Mouse (Mus musculus) midbrain, postnatal 0 days (tissue): ENCODE data around the gene 1700122O11Rik. TPM values are rescaled to one million over a fixed set of nuclear protein-coding genes. Genes with fewer than 3 reads are reported as not detected.
A peak's percentile ranks its signal among the peaks of the same experiment; 100 is the strongest.

Experiments
- ATAC-seq: fragments of 200-750 bp; cut with Nextera tagmentation; 2 replicates; pipeline ENCODE4 v1.8.0; 2017; ENCODE audit warnings: moderate number of reproducible peaks, mild to moderate bottlenecking, moderate TSS enrichment, moderate library complexity; ENCODE audit not compliant: low FRiP score
- DNase-seq: peaks from one replicate; pipeline ENCODE4 v3.0.0-alpha.2; 2015; ENCODE audit warnings: low spot score
- H3K27ac ChIP-seq: fragments of 300-500 bp; sonication (generic); 2 replicates; pipeline ENCODE4 v1.5.1; 2014; ENCODE audit warnings: low read depth, mild to moderate bottlenecking, low read length, mixed read lengths
- H3K27me3 ChIP-seq: fragments of 300-500 bp; sonication (generic); 2 replicates; pipeline ENCODE4 v1.6.1; 2014; ENCODE audit warnings: low read length, control low read depth, mixed read lengths; ENCODE audit not compliant: insufficient read depth
- H3K36me3 ChIP-seq: fragments of 300-500 bp; sonication (generic); 2 replicates; pipeline ENCODE4 v1.6.1; 2014; ENCODE audit warnings: low read length, control low read depth, mixed read lengths; ENCODE audit not compliant: insufficient read depth
- H3K4me1 ChIP-seq: fragments of 300-500 bp; sonication (generic); 2 replicates; pipeline ENCODE4 v1.6.1; 2014; ENCODE audit warnings: mild to moderate bottlenecking, control low read depth, antibody characterized with exemption, low read length, mixed read lengths; ENCODE audit not compliant: insufficient read depth
- H3K4me2 ChIP-seq: fragments of 300-500 bp; sonication (generic); 2 replicates; pipeline ENCODE4 v1.6.1; 2014; ENCODE audit warnings: low read depth, mild to moderate bottlenecking, low read length, mixed read lengths; ENCODE audit not compliant: poor library complexity, severe bottlenecking
- H3K4me3 ChIP-seq: fragments of 300-500 bp; sonication (generic); 2 replicates; pipeline ENCODE4 v1.5.1; 2014; ENCODE audit warnings: low read depth, mild to moderate bottlenecking, low read length, moderate library complexity
- H3K9ac ChIP-seq: fragments of 300-500 bp; sonication (generic); replicated peaks from 2 replicates; pipeline ENCODE4 v1.6.1; 2014; ENCODE audit warnings: mild to moderate bottlenecking, low read length, moderate library complexity, mixed read lengths; ENCODE audit not compliant: poor library complexity, severe bottlenecking
- H3K9me3 ChIP-seq: fragments of 300-500 bp; sonication (generic); 2 replicates; pipeline ENCODE4 v1.6.1; 2016; ENCODE audit warnings: low read length, control low read depth
- CTCF ChIP-seq: IDR thresholded peaks from 2 replicates; pipeline ENCODE4 v1.5.1; 2016; ENCODE audit warnings: antibody characterized with exemption, mild to moderate bottlenecking
- WGBS: fragments of 180-500 bp; shearing (Covaris S2); extraction: QIAGEN DNeasy Blood & Tissue Kit; methylation state at CpG from one replicate; pipeline ENCODE4 v1.1.7; 2014; 5-methylcytosine and 5-hydroxymethylcytosine counted together
- polyA plus RNA-seq: library from polyadenylated mRNA; unstranded; fragments of >200 nt; fragmentation: Nextera tagmentation; extraction: Ambion mirVana; gene quantifications from 2 replicates; pipeline ENCODE4 v1.2.1, GENCODE M21; 2015
- total RNA-seq: library from RNA; depleted of rRNA; stranded (reverse); fragments of >200 nt; gene quantifications from 2 replicates; pipeline ENCODE4 v1.2.3, GENCODE M21; 2014

The 1700122O11Rik gene
- total and polyA plus RNA-seq, 2 experiments from 2014 or later: not detected

GRCm38 (mm10) chr17:48031521-48032430 lies 6.3 kb downstream of the 1700122O11Rik start:
- H3K27me3 ChIP-seq: peaks cover 6% of the 10 kb centered on the region; the same call in 1 of the 2 replicates
- WGBS: 6% methylated on average over 42 of the region's 42 CpGs
- no peaks in the 10 kb centered on the region for H3K36me3 ChIP-seq
- H3K9ac ChIP-seq: peak overlapping the region; percentile 50
- peak; percentile 51 for DNase-seq
- H3K27ac ChIP-seq: no peak overlapping the region
- H3K4me3 ChIP-seq: peak overlapping the region; percentile 35
- no peaks in the 10 kb centered on the region for H3K9me3 ChIP-seq
- peak; percentile 44; the same call in 1 of the 2 replicates for ATAC-seq
- peak overlapping the region; percentile 67 for H3K4me2 ChIP-seq
- H3K4me1 ChIP-seq: 0 out of 2 replicates have a peak, but pooled peaks cover 2% of the 10 kb centered on the region
- peak; percentile 60 for TF ChIP-seq CTCF

- Histone ChIP-seq H3K9me3 (no peaks in the 10 kb centered on the region), H3K36me3 (no peaks in the 10 kb centered on the region), H3K27me3 (peaks cover 6% of the 10 kb centered on the region; the same call in 1 of the 2 replicates), H3K4me2 (no peak overlapping the region; the same call in 1 of the 2 replicates), H3K4me1 (0 out of 2 replicates have a peak, but pooled peaks cover 2% of the 10 kb centered on the region), H3K9ac (no peak overlapping the region), H3K4me3 (no peak overlapping the region), H3K27ac (no peak overlapping the region)
- ATAC-seq (no peak), DNase-seq (peak; percentile 44)
- WGBS: 4% methylated on average over 12 of the region's 12 CpGs
- no peak for TF ChIP-seq CTCF
Observed at GRCm38 (mm10) chr17:48029241-48029640, 8.9 kb downstream of the 1700122O11Rik start.

- H3K4me1 ChIP-seq: 0 out of 2 replicates have a peak, but pooled peaks cover 2% of the 10 kb centered on the region
- H3K27me3 ChIP-seq: no peaks in the 10 kb centered on the region; the same call in 1 of the 2 replicates
- ATAC-seq: no peak
- H3K9ac ChIP-seq: no peak overlapping the region
- DNase-seq: no peak
- WGBS: 77% methylated on average over 5 of the region's 5 CpGs
- no peak for TF ChIP-seq CTCF
- no peak overlapping the region for H3K4me3 ChIP-seq
- H3K4me2 ChIP-seq: no peak overlapping the region
- no peak overlapping the region for H3K27ac ChIP-seq
- no peaks in the 10 kb centered on the region for H3K36me3 ChIP-seq
- no peaks in the 10 kb centered on the region for H3K9me3 ChIP-seq
Observed at GRCm38 (mm10) chr17:48028250-48028649, 9.8 kb downstream of the 1700122O11Rik start.

- Histone ChIP-seq H3K4me2 (no peak overlapping the region), H3K27ac (no peak overlapping the region), H3K27me3 (no peaks in the 10 kb centered on the region; the same call in 1 of the 2 replicates), H3K4me3 (no peak overlapping the region), H3K4me1 (0 out of 2 replicates have a peak, but pooled peaks cover 2% of the 10 kb centered on the region), H3K36me3 (no peaks in the 10 kb centered on the region), H3K9ac (no peak overlapping the region), H3K9me3 (no peaks in the 10 kb centered on the region)
- ATAC-seq (no peak), DNase-seq (no peak)
- TF ChIP-seq CTCF: no peak
- 65% methylated on average over 6 of the region's 6 CpGs for WGBS
Observed at GRCm38 (mm10) chr17:48027677-48028076, 10.4 kb downstream of the 1700122O11Rik start.

GRCm38 (mm10) chr17:48027019-48027418 lies 11.1 kb downstream of the 1700122O11Rik start:
- Histone ChIP-seq H3K4me1 (0 out of 2 replicates have a peak, but pooled peaks cover 2% of the 10 kb centered on the region), H3K36me3 (no peaks in the 10 kb centered on the region), H3K4me3 (no peak overlapping the region), H3K4me2 (no peak overlapping the region), H3K9ac (no peak overlapping the region), H3K27ac (no peak overlapping the region), H3K9me3 (no peaks in the 10 kb centered on the region), H3K27me3 (no peaks in the 10 kb centered on the region; the same call in 1 of the 2 replicates)
- 93% methylated on average over 5 of the region's 5 CpGs for WGBS
- ATAC-seq: no peak
- no peak for TF ChIP-seq CTCF
- DNase-seq: no peak

- DNase-seq (no peak), ATAC-seq (no peak)
- Histone ChIP-seq H3K36me3 (no peaks in the 10 kb centered on the region), H3K9me3 (no peaks in the 10 kb centered on the region), H3K27me3 (no peaks in the 10 kb centered on the region), H3K9ac (no peak overlapping the region), H3K4me1 (no peaks in the 10 kb centered on the region), H3K4me3 (no peak overlapping the region), H3K4me2 (no peak overlapping the region), H3K27ac (no peak overlapping the region)
- 89% methylated on average over 8 of the region's 8 CpGs for WGBS
- no peak for TF ChIP-seq CTCF
Observed at GRCm38 (mm10) chr17:48024045-48024444, 14.0 kb downstream of the 1700122O11Rik start.
